Mouse (Mus musculus) G1E (cell line): ENCODE data around the gene Podxl2.

Experiments
- CTCF ChIP-seq: IDR thresholded peaks from 2 replicates; pipeline ENCODE4 v1.5.1; 2012; ENCODE audit warnings: low read depth, low read length, inconsistent platforms, mixed read lengths
- GATA2 ChIP-seq: IDR thresholded peaks from 2 replicates; pipeline ENCODE4 v1.6.1; 2012; ENCODE audit warnings: low read depth, low read length, inconsistent platforms, borderline replicate concordance
- POLR2AphosphoS5 ChIP-seq: IDR thresholded peaks from 2 replicates; pipeline ENCODE4 v1.6.1; 2012; ENCODE audit warnings: low read depth, low read length, inconsistent platforms; ENCODE audit not compliant: insufficient replicate concordance
- TAL1 ChIP-seq: conservative IDR thresholded peaks from 2 replicates; pipeline ENCODE4 v1.6.1; 2012; ENCODE audit warnings: low read depth, low read length, inconsistent platforms, mixed read lengths

GRCm38 (mm10) chr6:88843241-88843640 lies 31.6 kb downstream of the Podxl2 start:
- TF ChIP-seq POLR2AphosphoS5 (no peak), CTCF (no peak), GATA2 (no peak), TAL1 (no peak)
